In genomic region chr4:139576251-139576880, GRCm38 (mm10) we compare ENCODE assay signal across 8 mouse cellular contexts. TPM values are rescaled to one million over a fixed set of nuclear protein-coding genes. Genes with fewer than 3 reads are reported as not detected.
DNase-seq lines count a peak whose midpoint lies in the region; ATAC-seq and TF ChIP-seq lines count a peak whose summit lies in the region.

No protein-coding gene starts in this region.

- H3K9me3 ChIP-seq in E14TG2a.4 (ENCODE audit: low read length), result no peaks in the 10 kb centered on the region
- no peaks in the 10 kb centered on the region for H3K9me3 ChIP-seq in forebrain, postnatal 0 days (ENCODE audit: low read length)
- H3K9me3 ChIP-seq in liver, embryonic 14.5 days (ENCODE audit: control insufficient read depth, low read length), result no peaks in the 10 kb centered on the region

- TF ChIP-seq EP300 in liver, embryonic 14.5 days (IDR thresholded peaks at IDR 0.05; ENCODE audit: low read depth), result no peak

- peak overlapping the region; percentile 92 for H3K4me2 ChIP-seq in forebrain, postnatal 0 days (ENCODE audit: low read depth)
- H3K4me2 ChIP-seq in liver, embryonic 14.5 days (ENCODE audit: low read depth), result peak overlapping the region; percentile 74

- DNase-seq in cerebellum, adult 11-12 months, result peak; percentile 60
- no peak for DNase-seq in cerebellum, postnatal 4 days (ENCODE audit: low spot score in 2 of 2)
- no peak for DNase-seq in forebrain, postnatal 0 days
- no peak for DNase-seq in liver, embryonic 14.5 days (ENCODE audit: low read depth in 3 of 3, low spot score in 3 of 3)
- DNase-seq in right cerebral cortex, postnatal 36 days (ENCODE audit: low spot score in 2 of 2), result no peak
- DNase-seq in thymus, adult 2 months, result no peak
- DNase-seq in testis, postnatal 10 days (ENCODE audit: low spot score), result no peak

- H3K36me3 ChIP-seq in E14TG2a.4 (ENCODE audit: insufficient read depth, low read length), result no peaks in the 10 kb centered on the region
- no peaks in the 10 kb centered on the region for H3K36me3 ChIP-seq in forebrain, postnatal 0 days (ENCODE audit: insufficient read depth)
- no peaks in the 10 kb centered on the region for H3K36me3 ChIP-seq in liver, embryonic 14.5 days (replicated peaks; ENCODE audit: control insufficient read depth, insufficient read depth, low read depth)
- no peaks in the 10 kb centered on the region for H3K36me3 ChIP-seq in thymus, adult 2 months (ENCODE audit: control insufficient read depth, insufficient read depth, low read length)

- TF ChIP-seq POLR2A in thymus, adult 2 months (IDR thresholded peaks at IDR 0.05; ENCODE audit: control insufficient read depth, extremely low read depth, insufficient read depth, low read length, poor library complexity), result no peak

- peak overlapping the region; percentile 82; the same call in 1 of the 2 replicates for H3K9ac ChIP-seq in forebrain, postnatal 0 days
- no peak overlapping the region for H3K9ac ChIP-seq in liver, embryonic 14.5 days (replicated peaks)

- H3K4me1 ChIP-seq in E14TG2a.4 (replicated peaks; ENCODE audit: low read depth, low read length), result peaks cover 62% of the 10 kb centered on the region
- peaks cover 18% of the 10 kb centered on the region; the same call in 1 of the 2 replicates for H3K4me1 ChIP-seq in forebrain, postnatal 0 days (ENCODE audit: insufficient read depth)
- H3K4me1 ChIP-seq in liver, embryonic 14.5 days (replicated peaks; ENCODE audit: control insufficient read depth in 2 of 2, insufficient read depth in 2 of 2, low read length in 1 of 2), result peaks cover 3 to 8% of the 10 kb centered on the region in 2 experiments; a peak in 2 of 4 replicates
- H3K4me1 ChIP-seq in thymus, adult 2 months (replicated peaks; ENCODE audit: control insufficient read depth, insufficient read depth, low read length), result peaks cover 47% of the 10 kb centered on the region

- peak overlapping the region; percentile 89; the same call in 1 of the 2 replicates for H3K4me3 ChIP-seq in E14TG2a.4 (replicated peaks; ENCODE audit: low read length)
- peak overlapping the region; percentile 89 for H3K4me3 ChIP-seq in forebrain, postnatal 0 days (ENCODE audit: low read depth, low read length)
- peak overlapping the region; percentile 42 to 61 for H3K4me3 ChIP-seq in liver, embryonic 14.5 days (ENCODE audit: insufficient read depth in 1 of 2, low read depth in 2 of 2, low read length in 2 of 2)
- no peak overlapping the region for H3K4me3 ChIP-seq in thymus, adult 2 months (ENCODE audit: control insufficient read depth, insufficient read depth, low read length)

- H3K27ac ChIP-seq in forebrain, postnatal 0 days (ENCODE audit: low read depth, low read length), result no peak overlapping the region
- H3K27ac ChIP-seq in liver, embryonic 14.5 days, result no peak overlapping the region
- no peak overlapping the region for H3K27ac ChIP-seq in thymus, adult 2 months (ENCODE audit: control insufficient read depth, insufficient read depth, low read length)

- 60% methylated on average over 14 of the region's 14 CpGs for WGBS in forebrain, postnatal 0 days
- WGBS in liver, embryonic 14.5 days (ENCODE audit: insufficient replicate concordance), result 64% methylated on average over 14 of the region's 14 CpGs
- 89% methylated on average over 14 of the region's 14 CpGs for WGBS in thymus, adult 2 months

- TF ChIP-seq CTCF in E14TG2a.4 (conservative IDR thresholded peaks at IDR 0.05; ENCODE audit: low read length), result no peak
- TF ChIP-seq CTCF in forebrain, postnatal 0 days (IDR thresholded peaks at IDR 0.05; ENCODE audit: low read depth), result no peak
- no peak for TF ChIP-seq CTCF in liver, embryonic 14.5 days (IDR thresholded peaks at IDR 0.05; ENCODE audit: low read depth)
- no peak for TF ChIP-seq CTCF in thymus, adult 2 months (IDR thresholded peaks at IDR 0.05; ENCODE audit: borderline replicate concordance, control insufficient read depth, extremely low read depth, insufficient read depth, low read length, poor library complexity)

- H3K27me3 ChIP-seq in E14TG2a.4 (ENCODE audit: insufficient read depth, low read length), result peaks cover 54% of the 10 kb centered on the region
- no peaks in the 10 kb centered on the region for H3K27me3 ChIP-seq in forebrain, postnatal 0 days (ENCODE audit: insufficient read depth, low read length)
- H3K27me3 ChIP-seq in liver, embryonic 14.5 days (ENCODE audit: control insufficient read depth, insufficient read depth, low read length), result peaks cover 43% of the 10 kb centered on the region
- peaks cover 6% of the 10 kb centered on the region; the same call in 1 of the 2 replicates for H3K27me3 ChIP-seq in thymus, adult 2 months (ENCODE audit: control insufficient read depth, insufficient read depth, low read length)

- no peak for ATAC-seq in forebrain, postnatal 0 days
- ATAC-seq in liver, embryonic 14.5 days (ENCODE audit: insufficient read depth), result no peak

RNA-seq across cellular contexts. Expression of gene Gm21969, which starts 26.6 kb away (rescaled TPM):
- total RNA-seq in forebrain, postnatal 0 days (2014; rRNA removed), result 0.08 TPM in 1 of 2 replicates, not detected in the other
- polyA plus RNA-seq in forebrain, postnatal 0 days (2015; fragmentation: Nextera tagmentation; extraction: Ambion mirVana), result not detected in 2 replicates
- not detected in 2 replicates for polyA plus RNA-seq in liver, embryonic 14.5 days (2012; rRNA removed)
- polyA plus RNA-seq in liver, embryonic 14.5 days (2014; fragmentation: Nextera tagmentation; extraction: Ambion mirVana), result not detected in 2 replicates
- 0.04 TPM in 1 of 2 replicates, not detected in the other for polyA plus RNA-seq in thymus, adult 2 months (2012; rRNA removed)

RNA-seq across cellular contexts. Expression of gene Iffo2, which starts 46.0 kb away (rescaled TPM):
- total RNA-seq in forebrain, postnatal 0 days (2014; rRNA removed), result 13.8 and 15.8 TPM in 2 replicates
- polyA plus RNA-seq in forebrain, postnatal 0 days (2015; fragmentation: Nextera tagmentation; extraction: Ambion mirVana), result 3.5 and 5.3 TPM in 2 replicates
- polyA plus RNA-seq in liver, embryonic 14.5 days (2012; rRNA removed), result 1.0 and 1.4 TPM in 2 replicates
- 0.56 and 0.71 TPM in 2 replicates for polyA plus RNA-seq in liver, embryonic 14.5 days (2014; fragmentation: Nextera tagmentation; extraction: Ambion mirVana)
- 5.4 and 5.8 TPM in 2 replicates for polyA plus RNA-seq in thymus, adult 2 months (2012; rRNA removed)

RNA-seq across cellular contexts. Expression of gene Aldh4a1, which starts 46.3 kb away (rescaled TPM):
- 27.7 and 29.1 TPM in 2 replicates for total RNA-seq in forebrain, postnatal 0 days (2014; rRNA removed)
- polyA plus RNA-seq in forebrain, postnatal 0 days (2015; fragmentation: Nextera tagmentation; extraction: Ambion mirVana), result 19.3 and 25.7 TPM in 2 replicates
- polyA plus RNA-seq in liver, embryonic 14.5 days (2012; rRNA removed), result 31.1 and 31.6 TPM in 2 replicates
- 29.9 and 37.1 TPM in 2 replicates for polyA plus RNA-seq in liver, embryonic 14.5 days (2014; fragmentation: Nextera tagmentation; extraction: Ambion mirVana)
- polyA plus RNA-seq in thymus, adult 2 months (2012; rRNA removed), result 60.5 and 69.2 TPM in 2 replicates
